Mouse (Mus musculus) limb, embryonic 13.5 days (tissue): ENCODE results near the gene Alg12. TPM values are rescaled to one million over a fixed set of nuclear protein-coding genes. Genes with fewer than 3 reads are reported as not detected.
A peak's percentile ranks its signal among the peaks of the same experiment; 100 is the strongest.

Experiments used
- ATAC-seq: fragments of 200-750 bp; cut with Nextera tagmentation; 2 replicates; pipeline ENCODE4 v1.8.0; 2017; ENCODE audit warnings: low read depth, moderate number of reproducible peaks, moderate TSS enrichment; ENCODE audit not compliant: low FRiP score
- H3K27ac ChIP-seq: fragments of 300-500 bp; sonication (generic); 2 replicates; pipeline ENCODE4 v1.5.1; 2015; ENCODE audit warnings: inconsistent platforms, mild to moderate bottlenecking, moderate library complexity
- H3K27me3 ChIP-seq: fragments of 300-500 bp; sonication (generic); 2 replicates; pipeline ENCODE4 v1.6.1; 2015; ENCODE audit warnings: mild to moderate bottlenecking, inconsistent platforms
- H3K36me3 ChIP-seq: fragments of 300-500 bp; sonication (generic); 2 replicates; pipeline ENCODE4 v1.6.1; 2015; ENCODE audit warnings: inconsistent platforms, mild to moderate bottlenecking, moderate library complexity
- H3K4me1 ChIP-seq: fragments of 300-500 bp; sonication (generic); 2 replicates; pipeline ENCODE4 v1.6.1; 2015; ENCODE audit warnings: inconsistent platforms
- H3K4me2 ChIP-seq: fragments of 300-500 bp; sonication (generic); replicated peaks from 2 replicates; pipeline ENCODE4 v1.6.1; 2015; ENCODE audit warnings: inconsistent platforms, mild to moderate bottlenecking, moderate library complexity
- H3K4me3 ChIP-seq: fragments of 300-500 bp; sonication (generic); 2 replicates; pipeline ENCODE4 v1.5.1; 2015; ENCODE audit warnings: moderate library complexity, mild to moderate bottlenecking, inconsistent platforms
- H3K9ac ChIP-seq: fragments of 300-500 bp; sonication (generic); 2 replicates; pipeline ENCODE4 v1.6.1; 2015; ENCODE audit warnings: mild to moderate bottlenecking, inconsistent platforms
- H3K9me3 ChIP-seq: fragments of 300-500 bp; sonication (generic); 2 replicates; pipeline ENCODE4 v1.6.1; 2016; ENCODE audit warnings: inconsistent platforms
- WGBS: fragments of 180-500 bp; shearing (Covaris S2); methylation state at CpG from one replicate; pipeline ENCODE4 v1.1.7; 2015; 5-methylcytosine and 5-hydroxymethylcytosine counted together
- polyA plus RNA-seq: library from polyadenylated mRNA; unstranded; fragments of >200 nt; fragmentation: Nextera tagmentation; extraction: Ambion mirVana; gene quantifications from 2 replicates; pipeline ENCODE4 v1.2.1, GENCODE M21; 2015

Gene Alg12
- 10.2 and 11.6 TPM in 2 replicates for polyA plus RNA-seq

GRCm38 (mm10) chr15:88819026-88819905 lies at the start of gene Alg12, which contains the start of gene Creld2:
Gene Alg12, minus strand, starts transcription at chr15:88819318.
Gene Creld2, plus strand, starts transcription at chr15:88819646.
- Histone ChIP-seq H3K9me3 (no peaks in the 10 kb centered on the region), H3K36me3 (peaks cover 53% of the 10 kb centered on the region), H3K27me3 (no peaks in the 10 kb centered on the region), H3K4me1 (peaks cover 21% of the 10 kb centered on the region), H3K4me3 (peak within 1 kb of the TSS; percentile 86), H3K9ac (peak within 1 kb of the TSS; percentile 88), H3K27ac (peak within 1 kb of the TSS; percentile 59; the same call in 1 of the 2 replicates), H3K4me2 (peak within 1 kb of the TSS; percentile 94)
- under 1% methylated on average over 88 of the region's 88 CpGs for whole genome bisulfite sequencing
- ATAC-seq: peak; percentile 98

- Histone ChIP-seq H3K4me1 (peaks cover 46% of the 10 kb centered on the region), H3K4me2 (no peak overlapping the region), H3K4me3 (no peak overlapping the region), H3K36me3 (peaks cover 32% of the 10 kb centered on the region), H3K27me3 (no peaks in the 10 kb centered on the region), H3K9ac (no peak overlapping the region), H3K27ac (peak overlapping the region; percentile 52; the same call in 1 of the 2 replicates), H3K9me3 (no peaks in the 10 kb centered on the region)
- 79% methylated on average over 6 of the region's 6 CpGs for WGBS
- no peak for ATAC-seq
Observed at GRCm38 (mm10) chr15:88868024-88868742, 49.1 kb upstream of the Alg12 start.

- Histone ChIP-seq H3K27me3 (no peaks in the 10 kb centered on the region), H3K4me2 (no peak overlapping the region), H3K4me3 (no peak overlapping the region), H3K9me3 (no peaks in the 10 kb centered on the region), H3K9ac (peak overlapping the region; percentile 25; the same call in 1 of the 2 replicates), H3K4me1 (peaks cover 46% of the 10 kb centered on the region), H3K36me3 (peaks cover 32% of the 10 kb centered on the region), H3K27ac (peak overlapping the region; percentile 61)
- ATAC-seq: no peak
- WGBS: 21% methylated on average over 5 of the region's 5 CpGs
Observed at GRCm38 (mm10) chr15:88867368-88868023, 48.4 kb upstream of the Alg12 start.

GRCm38 (mm10) chr15:88866934-88867356 lies 47.8 kb upstream of the Alg12 start:
- H3K27ac ChIP-seq: peak overlapping the region; percentile 61
- H3K4me1 ChIP-seq: peaks cover 46% of the 10 kb centered on the region
- ATAC-seq: no peak
- H3K4me3 ChIP-seq: no peak overlapping the region
- H3K9ac ChIP-seq: 0 out of 2 replicates have a peak overlapping the region, but pooled peaks have one; percentile 25
- WGBS: 57% methylated on average over 7 of the region's 7 CpGs
- H3K36me3 ChIP-seq: peaks cover 32% of the 10 kb centered on the region
- H3K4me2 ChIP-seq: no peak overlapping the region
- H3K27me3 ChIP-seq: no peaks in the 10 kb centered on the region
- no peaks in the 10 kb centered on the region for H3K9me3 ChIP-seq

- H3K36me3 ChIP-seq: peaks cover 32% of the 10 kb centered on the region
- H3K4me1 ChIP-seq: peaks cover 51% of the 10 kb centered on the region
- no peak overlapping the region for H3K27ac ChIP-seq
- no peaks in the 10 kb centered on the region for H3K27me3 ChIP-seq
- WGBS: 75% methylated on average over 4 of the region's 4 CpGs
- 0 out of 2 replicates have a peak overlapping the region, but pooled peaks have one; percentile 95 for H3K4me2 ChIP-seq
- no peak overlapping the region for H3K9ac ChIP-seq
- ATAC-seq: no peak
- no peak overlapping the region for H3K4me3 ChIP-seq
- H3K9me3 ChIP-seq: no peaks in the 10 kb centered on the region
Observed at GRCm38 (mm10) chr15:88865888-88866695, 47.0 kb upstream of the Alg12 start.

GRCm38 (mm10) chr15:88865061-88865460 lies 45.9 kb upstream of the Alg12 start:
- Histone ChIP-seq H3K4me2 (peak overlapping the region; percentile 95), H3K36me3 (peaks cover 32% of the 10 kb centered on the region), H3K4me3 (peak overlapping the region; percentile 85), H3K4me1 (peaks cover 53% of the 10 kb centered on the region), H3K9ac (0 out of 2 replicates have a peak overlapping the region, but pooled peaks have one; percentile 9), H3K27me3 (no peaks in the 10 kb centered on the region), H3K9me3 (no peaks in the 10 kb centered on the region), H3K27ac (no peak overlapping the region)
- ATAC-seq: no peak
- 75% methylated on average over 14 of the region's 14 CpGs for WGBS

GRCm38 (mm10) chr15:88864270-88865030 lies 45.3 kb upstream of the Alg12 start:
- Histone ChIP-seq H3K4me1 (peaks cover 53% of the 10 kb centered on the region), H3K4me2 (peak overlapping the region; percentile 95), H3K9me3 (no peaks in the 10 kb centered on the region), H3K27ac (peak overlapping the region; percentile 94), H3K36me3 (peaks cover 32% of the 10 kb centered on the region), H3K27me3 (no peaks in the 10 kb centered on the region), H3K4me3 (peak overlapping the region; percentile 85), H3K9ac (peak overlapping the region; percentile 87)
- no peak; the same call in 1 of the 2 replicates for ATAC-seq
- 40% methylated on average over 22 of the region's 22 CpGs for WGBS

GRCm38 (mm10) chr15:88863695-88864231 lies 44.6 kb upstream of the Alg12 start:
- no peaks in the 10 kb centered on the region for H3K27me3 ChIP-seq
- under 1% methylated on average over 32 of the region's 39 CpGs for WGBS
- H3K4me1 ChIP-seq: peaks cover 53% of the 10 kb centered on the region
- peaks cover 32% of the 10 kb centered on the region for H3K36me3 ChIP-seq
- peak; percentile 89 for ATAC-seq
- H3K4me3 ChIP-seq: peak overlapping the region; percentile 85
- peak overlapping the region; percentile 95 for H3K4me2 ChIP-seq
- H3K9ac ChIP-seq: peak overlapping the region; percentile 87
- H3K27ac ChIP-seq: peak overlapping the region; percentile 94
- H3K9me3 ChIP-seq: no peaks in the 10 kb centered on the region

GRCm38 (mm10) chr15:88862881-88863694 lies 44.0 kb upstream of the Alg12 start:
- Histone ChIP-seq H3K27me3 (no peaks in the 10 kb centered on the region), H3K4me3 (peak overlapping the region; percentile 85), H3K36me3 (peaks cover 32% of the 10 kb centered on the region), H3K9ac (peak overlapping the region; percentile 87), H3K4me1 (peaks cover 50% of the 10 kb centered on the region), H3K4me2 (peak overlapping the region; percentile 95), H3K9me3 (no peaks in the 10 kb centered on the region), H3K27ac (peak overlapping the region; percentile 94)
- WGBS: under 1% methylated on average over 95 of the region's 98 CpGs
- ATAC-seq: peak; percentile 10
